Mouse (Mus musculus): ENCODE data around the gene Ehbp1.

DNA sequence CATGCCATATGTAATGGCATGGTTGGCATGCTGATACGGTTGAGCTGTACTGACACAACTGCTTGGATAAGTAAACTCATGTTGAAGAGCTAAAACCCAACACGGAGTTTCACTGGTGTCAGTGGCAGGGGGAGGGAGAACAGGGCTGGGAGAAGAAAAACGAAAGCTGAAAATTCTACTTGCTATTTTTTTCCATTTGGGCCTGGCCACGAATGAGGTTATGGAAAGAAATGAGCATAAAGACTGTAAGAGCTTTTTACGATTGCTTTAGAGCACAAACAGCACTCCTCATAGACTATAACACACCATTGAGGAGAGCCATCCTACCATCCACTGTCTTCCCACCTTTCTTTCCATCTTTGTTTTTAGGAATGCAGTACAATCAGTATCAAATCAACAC is 106.5 kb downstream of the Ehbp1 start:
- no peak for TF ChIP-seq GATA1 (IDR thresholded peaks at IDR 0.05; ENCODE audit: low read length)
- no peak for TF ChIP-seq TAL1 (IDR thresholded peaks at IDR 0.05; ENCODE audit: low read length)

All from erythroblast, embryonic 14.5 days (primary cell).